Mouse (Mus musculus) liver, embryonic 12.5 days (tissue): Measurements from ENCODE around the gene Fshb. TPM values are rescaled to one million over a fixed set of nuclear protein-coding genes. Genes with fewer than 3 reads are reported as not detected.

Experiments
- ATAC-seq: fragments of 200-750 bp; cut with Nextera tagmentation; 2 replicates; pipeline ENCODE4 v1.8.0; 2017; ENCODE audit warnings: moderate number of reproducible peaks, mild to moderate bottlenecking, moderate library complexity
- H3K27ac ChIP-seq: fragments of 300-500 bp; sonication (generic); 2 replicates; pipeline ENCODE4 v1.5.1; 2016; ENCODE audit warnings: mild to moderate bottlenecking
- H3K27me3 ChIP-seq: fragments of 300-500 bp; sonication (generic); replicated peaks from 2 replicates; pipeline ENCODE4 v1.6.1; 2016; ENCODE audit warnings: mild to moderate bottlenecking, moderate library complexity
- H3K36me3 ChIP-seq: fragments of 300-500 bp; sonication (generic); 2 replicates; pipeline ENCODE4 v1.6.1; 2016; ENCODE audit warnings: mild to moderate bottlenecking, moderate library complexity
- H3K4me1 ChIP-seq: fragments of 300-500 bp; sonication (generic); 2 replicates; pipeline ENCODE4 v1.6.1; 2016
- H3K4me2 ChIP-seq: fragments of 300-500 bp; sonication (generic); 2 replicates; pipeline ENCODE4 v1.6.1; 2016; ENCODE audit warnings: mild to moderate bottlenecking, moderate library complexity
- H3K4me3 ChIP-seq: fragments of 300-500 bp; sonication (generic); 2 replicates; pipeline ENCODE4 v1.5.1; 2016; ENCODE audit warnings: mild to moderate bottlenecking, moderate library complexity
- H3K9ac ChIP-seq: fragments of 300-500 bp; sonication (generic); 2 replicates; pipeline ENCODE4 v1.6.1; 2016; ENCODE audit warnings: mild to moderate bottlenecking, moderate library complexity
- H3K9me3 ChIP-seq: fragments of 300-500 bp; sonication (generic); replicated peaks from 2 replicates; pipeline ENCODE4 v1.6.1; 2016; ENCODE audit warnings: mild to moderate bottlenecking, moderate library complexity
- WGBS: fragments of 180-500 bp; shearing (Covaris S2); methylation state at CpG from one replicate; pipeline ENCODE4 v1.1.7; 2016; ENCODE audit not compliant: insufficient replicate concordance; 5-methylcytosine and 5-hydroxymethylcytosine counted together
- polyA plus RNA-seq: library from polyadenylated mRNA; unstranded; fragments of >200 nt; fragmentation: Nextera tagmentation; extraction: Ambion mirVana; gene quantifications from 2 replicates; pipeline ENCODE4 v1.2.1, GENCODE M21; 2016

Gene Fshb
- polyA plus RNA-seq = not detected in 2 replicates

GRCm38 (mm10) chr2:107059556-107059955 is at the start of gene Fshb:
TSS of gene Fshb (minus strand) at chr2:107059656.
- Histone ChIP-seq H3K4me1 (no peaks in the 10 kb centered on the region), H3K27ac (no peak within 1 kb of the TSS), H3K4me2 (no peak within 1 kb of the TSS), H3K9me3 (no peaks in the 10 kb centered on the region), H3K4me3 (no peak within 1 kb of the TSS), H3K9ac (no peak within 1 kb of the TSS), H3K27me3 (no peaks in the 10 kb centered on the region), H3K36me3 (no peaks in the 10 kb centered on the region)
- WGBS = 66% methylated on average over 4 of the region's 4 CpGs
- ATAC-seq = no peak

- Histone ChIP-seq H3K27ac (no peak overlapping the region), H3K9me3 (no peaks in the 10 kb centered on the region), H3K27me3 (no peaks in the 10 kb centered on the region), H3K4me3 (no peak overlapping the region), H3K9ac (no peak overlapping the region), H3K36me3 (no peaks in the 10 kb centered on the region), H3K4me2 (no peak overlapping the region), H3K4me1 (no peaks in the 10 kb centered on the region)
- 26% methylated on average over 2 of the region's 2 CpGs for WGBS
- no peak for ATAC-seq
These were observed 24.8 kb upstream of the Fshb start for GRCm38 (mm10) chr2:107084256-107084655.

- no peaks in the 10 kb centered on the region for H3K4me1 ChIP-seq
- H3K27ac ChIP-seq = no peak overlapping the region
- H3K4me3 ChIP-seq = no peak overlapping the region
- no peak overlapping the region for H3K9ac ChIP-seq
- H3K27me3 ChIP-seq = no peaks in the 10 kb centered on the region
- no peaks in the 10 kb centered on the region for H3K36me3 ChIP-seq
- H3K9me3 ChIP-seq = no peaks in the 10 kb centered on the region
- WGBS = 45% methylated on average over 14 of the region's 14 CpGs
- no peak for ATAC-seq
- no peak overlapping the region for H3K4me2 ChIP-seq
These were observed 23.8 kb upstream of the Fshb start for GRCm38 (mm10) chr2:107083071-107083885.

- Histone ChIP-seq H3K9me3 (no peaks in the 10 kb centered on the region), H3K36me3 (no peaks in the 10 kb centered on the region), H3K4me1 (no peaks in the 10 kb centered on the region), H3K27me3 (no peaks in the 10 kb centered on the region), H3K9ac (no peak overlapping the region), H3K4me3 (no peak overlapping the region), H3K4me2 (no peak overlapping the region), H3K27ac (no peak overlapping the region)
- WGBS = 25% methylated on average over 2 of the region's 2 CpGs
- no peak for ATAC-seq
These were observed 3.8 kb upstream of the Fshb start for GRCm38 (mm10) chr2:107063260-107063659.

GRCm38 (mm10) chr2:107045955-107046354 is 13.5 kb downstream of the Fshb start:
- Histone ChIP-seq H3K27ac (no peak overlapping the region), H3K4me3 (no peak overlapping the region), H3K9me3 (no peaks in the 10 kb centered on the region), H3K27me3 (no peaks in the 10 kb centered on the region), H3K36me3 (no peaks in the 10 kb centered on the region), H3K9ac (no peak overlapping the region), H3K4me2 (no peak overlapping the region), H3K4me1 (no peaks in the 10 kb centered on the region)
- no peak for ATAC-seq

GRCm38 (mm10) chr2:107040816-107041215 is 18.6 kb downstream of the Fshb start:
- Histone ChIP-seq H3K9ac (no peak overlapping the region), H3K4me1 (no peaks in the 10 kb centered on the region), H3K4me3 (no peak overlapping the region), H3K36me3 (no peaks in the 10 kb centered on the region), H3K4me2 (no peak overlapping the region), H3K27ac (no peak overlapping the region), H3K27me3 (no peaks in the 10 kb centered on the region), H3K9me3 (no peaks in the 10 kb centered on the region)
- WGBS = 76% methylated on average over 4 of the region's 4 CpGs
- no peak for ATAC-seq

- Histone ChIP-seq H3K9ac (no peak overlapping the region), H3K4me3 (no peak overlapping the region), H3K4me2 (no peak overlapping the region), H3K36me3 (no peaks in the 10 kb centered on the region), H3K27ac (no peak overlapping the region), H3K9me3 (no peaks in the 10 kb centered on the region), H3K27me3 (no peaks in the 10 kb centered on the region), H3K4me1 (no peaks in the 10 kb centered on the region)
- ATAC-seq = no peak
- 66% methylated on average over 2 of the region's 2 CpGs for WGBS
These were observed 23.5 kb downstream of the Fshb start for GRCm38 (mm10) chr2:107035980-107036379.

- no peak for ATAC-seq
- Histone ChIP-seq H3K9me3 (no peaks in the 10 kb centered on the region), H3K36me3 (no peaks in the 10 kb centered on the region), H3K27ac (no peak overlapping the region), H3K27me3 (no peaks in the 10 kb centered on the region), H3K4me3 (no peak overlapping the region), H3K9ac (no peak overlapping the region), H3K4me1 (no peaks in the 10 kb centered on the region), H3K4me2 (no peak overlapping the region)
- WGBS = 78% methylated on average over 4 of the region's 4 CpGs
These were observed 34.8 kb downstream of the Fshb start for GRCm38 (mm10) chr2:107024694-107025093.

- no peak overlapping the region for H3K9ac ChIP-seq
- no peaks in the 10 kb centered on the region for H3K27me3 ChIP-seq
- H3K36me3 ChIP-seq = no peaks in the 10 kb centered on the region
- H3K4me3 ChIP-seq = no peak overlapping the region
- H3K9me3 ChIP-seq = no peaks in the 10 kb centered on the region
- no peak for ATAC-seq
- WGBS = 75% methylated on average over 5 of the region's 5 CpGs
- no peak overlapping the region for H3K27ac ChIP-seq
- no peaks in the 10 kb centered on the region for H3K4me1 ChIP-seq
- no peak overlapping the region for H3K4me2 ChIP-seq
These were observed 36.7 kb downstream of the Fshb start for GRCm38 (mm10) chr2:107022713-107023112.

- Histone ChIP-seq H3K4me3 (no peak overlapping the region), H3K27me3 (no peaks in the 10 kb centered on the region), H3K36me3 (no peaks in the 10 kb centered on the region), H3K4me1 (no peaks in the 10 kb centered on the region), H3K27ac (no peak overlapping the region), H3K9ac (no peak overlapping the region), H3K4me2 (no peak overlapping the region), H3K9me3 (no peaks in the 10 kb centered on the region)
- WGBS = 52% methylated on average over 2 of the region's 2 CpGs
- no peak for ATAC-seq
These were observed 40.1 kb downstream of the Fshb start for GRCm38 (mm10) chr2:107019331-107019730.

GRCm38 (mm10) chr2:107013161-107013560 is 46.3 kb downstream of the Fshb start:
- Histone ChIP-seq H3K9me3 (no peaks in the 10 kb centered on the region), H3K27ac (no peak overlapping the region), H3K4me3 (no peak overlapping the region), H3K27me3 (no peaks in the 10 kb centered on the region), H3K4me2 (no peak overlapping the region), H3K9ac (no peak overlapping the region), H3K36me3 (no peaks in the 10 kb centered on the region), H3K4me1 (no peaks in the 10 kb centered on the region)
- ATAC-seq = no peak
- 46% methylated on average over 4 of the region's 4 CpGs for WGBS

- H3K27me3 ChIP-seq = no peaks in the 10 kb centered on the region
- no peak for ATAC-seq
- no peak overlapping the region for H3K4me3 ChIP-seq
- 67% methylated on average over 4 of the region's 4 CpGs for WGBS
- no peaks in the 10 kb centered on the region for H3K9me3 ChIP-seq
- no peak overlapping the region for H3K9ac ChIP-seq
- no peak overlapping the region for H3K27ac ChIP-seq
- H3K4me1 ChIP-seq = no peaks in the 10 kb centered on the region
- H3K4me2 ChIP-seq = no peak overlapping the region
- H3K36me3 ChIP-seq = no peaks in the 10 kb centered on the region
These were observed 47.1 kb downstream of the Fshb start for GRCm38 (mm10) chr2:107012318-107012717.

- WGBS = 65% methylated on average over 6 of the region's 6 CpGs
- H3K4me3 ChIP-seq = no peak overlapping the region
- no peaks in the 10 kb centered on the region for H3K36me3 ChIP-seq
- no peaks in the 10 kb centered on the region for H3K27me3 ChIP-seq
- no peak for ATAC-seq
- H3K4me2 ChIP-seq = no peak overlapping the region
- no peak overlapping the region for H3K9ac ChIP-seq
- no peaks in the 10 kb centered on the region for H3K4me1 ChIP-seq
- no peaks in the 10 kb centered on the region for H3K9me3 ChIP-seq
- H3K27ac ChIP-seq = no peak overlapping the region
These were observed 49.3 kb downstream of the Fshb start for GRCm38 (mm10) chr2:107010160-107010559.
